Mouse (Mus musculus) cerebellum, postnatal 25 days (tissue): Measurements from ENCODE around the gene Calu.
"Not testable (repeated sequence)": the region's sequence is repeated elsewhere in the genome, so short reads cannot be mapped to it uniquely, and the experiment has no call there.

Source experiments
- DNase-seq, 2 experiments: peaks; one replicate each; pipeline ENCODE4 v3.0.0; 2021; ENCODE audit warnings: mixed read lengths in 2 of 2

Calu gene

DNA sequence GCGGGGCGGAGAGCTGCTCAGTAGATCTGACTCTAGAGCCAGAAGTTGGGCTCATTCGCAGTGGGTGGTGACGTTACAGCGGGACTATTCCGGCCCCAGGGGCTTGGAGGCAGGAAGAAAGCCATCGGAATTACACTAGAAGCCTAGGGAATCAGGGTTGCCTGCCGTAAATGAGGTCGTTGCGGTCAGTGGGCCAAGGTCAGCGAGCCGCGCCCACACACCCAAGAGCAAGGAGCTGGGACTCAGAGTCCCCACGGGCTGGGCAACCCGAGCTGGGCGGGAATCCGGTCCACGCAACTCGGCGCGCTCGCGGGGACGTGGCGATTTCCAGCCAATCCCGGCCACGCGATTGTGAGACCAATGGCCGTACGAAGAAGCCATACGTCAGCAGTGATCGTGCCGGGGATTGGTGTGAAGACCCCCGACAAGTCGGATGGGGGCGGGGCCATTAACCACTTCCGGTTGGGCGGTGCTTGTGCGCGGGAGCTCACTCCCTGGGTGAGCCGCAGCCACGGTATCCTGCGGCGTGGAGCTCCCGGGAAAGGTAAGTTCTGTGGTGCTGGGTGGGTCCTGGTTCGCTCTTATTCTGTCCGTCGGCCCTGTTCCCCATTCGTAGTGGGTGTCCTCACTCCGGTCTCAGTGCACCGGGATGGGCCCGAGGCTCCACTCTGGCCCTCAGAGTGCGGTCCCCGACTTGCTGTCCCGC is at the start of gene Calu:
Gene Calu (plus strand): TSS at position 405 of the 706 bp plus-strand sequence.
- peak; percentile 99 to 100 for DNase-seq

DNA sequence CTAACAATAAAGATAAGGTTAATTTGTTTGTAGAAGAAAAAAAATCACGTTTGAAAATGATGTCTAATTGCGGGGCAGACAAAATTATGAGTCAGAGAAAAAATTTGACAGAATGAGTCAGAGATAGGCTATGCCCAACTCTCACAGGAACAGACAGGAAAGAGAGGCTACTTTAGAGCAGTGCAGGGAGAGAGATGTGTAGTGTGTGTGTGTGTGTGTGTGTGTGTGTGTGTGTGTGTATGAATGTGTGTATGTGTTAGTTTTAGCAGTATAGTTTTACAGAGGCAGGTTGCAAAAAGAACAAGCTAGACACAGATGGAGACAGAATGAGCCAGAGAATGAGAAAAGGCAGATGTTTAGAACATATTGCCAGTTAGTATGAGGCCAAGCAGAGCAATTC is 48.8 kb upstream of the Calu start:
- no peak for DNase-seq

DNA sequence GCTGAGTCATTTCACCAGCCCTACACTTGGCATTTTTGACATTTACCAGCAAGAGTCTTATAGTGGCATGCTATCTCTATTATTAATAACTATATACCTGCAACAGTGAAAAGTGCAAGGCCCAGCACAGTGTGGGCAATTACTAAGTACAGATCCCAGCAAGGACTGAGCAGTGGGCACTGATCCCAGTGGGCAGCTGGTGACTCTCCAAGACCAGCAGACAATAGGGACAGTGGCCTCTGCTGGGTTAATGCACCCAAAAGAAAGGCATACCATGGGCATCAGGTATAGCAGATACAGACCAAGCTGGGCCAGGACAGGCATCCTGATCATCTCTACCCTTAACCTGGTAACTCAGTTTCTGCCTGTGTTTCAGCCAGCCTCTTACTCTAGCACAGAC is 44.6 kb upstream of the Calu start:
- peak in 1 of 2 experiments; percentile 22 for DNase-seq

DNA sequence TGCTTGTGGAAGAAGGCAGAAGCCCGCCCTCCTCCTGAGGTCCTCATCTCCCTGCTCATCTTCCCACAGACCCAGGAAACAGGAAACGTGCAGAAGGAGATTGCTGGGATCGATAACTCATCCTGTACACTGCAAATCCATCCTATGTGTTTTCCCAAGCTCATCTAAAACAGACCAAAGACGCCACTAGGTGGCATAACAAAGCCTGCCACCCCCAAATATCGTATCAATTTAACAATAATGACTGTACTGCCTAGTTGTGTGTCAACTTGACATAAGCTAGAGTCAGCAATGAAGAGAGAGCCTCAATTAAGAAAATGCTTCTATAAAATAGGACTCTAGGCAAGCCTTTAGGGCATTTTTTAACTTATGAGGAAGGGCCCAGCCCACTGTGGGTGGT is 44.1 kb upstream of the Calu start:
- DNase-seq: no peak

DNA sequence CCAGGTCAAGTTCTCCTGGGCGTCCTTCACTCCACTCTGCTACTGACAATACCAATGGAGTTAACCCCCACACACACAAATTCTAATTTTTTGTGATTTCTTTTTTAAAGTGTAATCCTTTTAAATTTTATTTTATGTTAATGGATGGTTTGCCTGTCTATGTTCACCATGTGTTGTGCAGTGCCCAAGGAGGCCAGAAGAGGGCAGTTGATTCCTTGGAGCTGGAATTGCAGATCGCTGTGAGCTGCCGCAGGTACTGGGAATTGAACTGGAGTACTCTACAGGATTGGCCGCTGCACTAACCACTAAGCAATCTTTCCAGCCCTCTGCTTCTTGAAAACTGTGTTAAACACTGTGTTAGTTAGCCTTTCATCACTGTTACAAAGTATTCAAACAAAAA is 42.4 kb upstream of the Calu start:
- no peak for DNase-seq

DNA sequence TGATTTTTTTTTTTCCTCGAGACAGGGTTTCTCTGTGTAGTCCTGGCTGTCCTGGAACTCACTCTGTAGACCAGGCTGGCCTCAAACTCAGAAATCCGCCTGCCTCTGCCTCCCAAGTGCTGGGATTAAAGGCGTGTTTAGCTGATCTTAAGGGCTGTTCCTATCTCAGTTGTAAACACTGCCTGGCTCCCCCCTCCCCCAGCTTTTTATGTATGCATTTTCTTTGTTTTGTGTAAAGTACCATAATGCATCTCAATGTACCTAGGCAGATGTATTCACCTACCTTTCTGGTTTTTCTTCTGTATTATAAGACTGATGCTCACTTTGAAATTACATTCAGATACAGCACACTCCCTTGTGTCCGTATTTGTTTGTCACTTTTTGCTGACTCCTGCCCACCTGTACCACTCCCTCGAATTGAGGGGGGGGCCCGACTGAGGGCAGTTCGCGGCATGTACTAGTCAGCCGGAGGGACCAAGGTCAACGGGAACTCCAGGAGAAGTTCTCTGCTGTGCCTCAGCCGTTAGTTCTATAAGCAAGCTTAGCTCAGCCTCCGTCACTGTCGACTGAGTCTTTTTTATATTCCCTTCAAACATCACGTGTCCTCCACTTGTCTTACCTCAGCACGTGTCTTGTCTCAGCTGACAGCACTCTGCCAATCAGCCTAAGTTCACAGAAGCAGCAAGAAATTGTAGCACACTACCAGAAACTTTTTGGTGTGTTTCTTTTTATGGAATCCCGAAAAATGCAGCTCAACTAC is 38.8 kb upstream of the Calu start:
- DNase-seq: no peak

DNA sequence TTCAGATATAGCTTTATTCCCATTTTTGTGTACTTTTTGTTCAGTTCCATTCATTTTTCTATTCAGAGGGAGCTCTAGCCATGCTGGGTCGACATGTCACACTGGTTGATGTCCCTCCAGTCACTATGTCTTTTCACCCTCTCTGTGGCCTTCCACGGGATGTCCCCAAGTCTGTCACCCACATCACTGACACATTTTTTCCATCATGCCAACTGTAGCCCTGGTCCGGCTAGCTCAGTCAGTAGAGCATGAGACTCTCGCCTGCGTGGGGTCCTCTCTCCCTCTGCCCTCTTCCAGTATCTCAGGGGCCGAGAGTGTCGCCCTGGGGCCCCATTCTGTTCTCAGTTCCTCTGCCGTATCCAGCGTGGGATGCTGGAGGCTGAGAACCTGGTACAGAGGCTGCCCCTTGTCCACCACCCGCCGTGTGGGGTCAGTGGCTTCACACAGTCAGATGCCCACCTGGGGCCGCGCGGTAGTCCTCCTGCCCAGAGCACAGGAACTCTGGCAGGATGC is 34.1 kb upstream of the Calu start:
- DNase-seq: no peak

DNA sequence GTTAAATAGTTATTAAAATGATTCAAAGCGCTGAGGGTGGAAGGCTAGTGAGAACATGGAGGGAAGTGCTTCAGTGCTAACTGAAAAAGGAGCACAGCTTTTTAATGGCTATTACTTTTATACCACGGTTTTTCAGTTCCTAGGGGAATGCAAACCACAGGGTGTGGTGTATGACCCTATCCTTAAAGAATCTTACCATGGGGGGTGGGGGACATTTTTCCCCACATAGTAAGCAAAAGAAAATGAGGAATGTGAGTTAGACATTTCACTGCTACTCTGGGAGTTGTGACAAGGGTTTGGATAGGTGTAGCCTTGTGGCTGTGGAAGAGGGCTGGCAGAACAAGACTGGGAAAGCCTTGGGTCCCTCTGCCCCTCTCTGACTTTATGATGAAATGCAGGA is 30.6 kb upstream of the Calu start:
- DNase-seq: no peak

DNA sequence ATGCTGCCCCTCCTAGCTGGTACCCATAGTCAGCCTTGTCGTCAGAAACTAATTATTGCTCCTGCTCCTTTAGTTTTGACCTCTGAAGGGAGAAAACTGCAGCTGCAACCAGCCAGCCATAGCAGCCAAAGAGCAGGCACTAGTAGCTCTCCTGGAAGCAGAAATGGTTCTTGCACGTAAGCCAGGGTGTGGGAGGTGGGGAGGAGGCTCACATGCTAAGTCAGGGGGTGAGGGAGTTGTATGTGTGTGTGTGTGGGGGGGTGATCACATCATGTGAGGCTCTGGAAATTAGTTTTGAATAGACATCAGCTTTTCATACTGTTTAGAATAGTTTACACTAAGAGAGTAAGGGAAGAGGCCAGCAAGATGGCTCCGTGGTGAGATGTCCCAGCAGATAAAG is 29.9 kb upstream of the Calu start:
- DNase-seq: no peak

DNA sequence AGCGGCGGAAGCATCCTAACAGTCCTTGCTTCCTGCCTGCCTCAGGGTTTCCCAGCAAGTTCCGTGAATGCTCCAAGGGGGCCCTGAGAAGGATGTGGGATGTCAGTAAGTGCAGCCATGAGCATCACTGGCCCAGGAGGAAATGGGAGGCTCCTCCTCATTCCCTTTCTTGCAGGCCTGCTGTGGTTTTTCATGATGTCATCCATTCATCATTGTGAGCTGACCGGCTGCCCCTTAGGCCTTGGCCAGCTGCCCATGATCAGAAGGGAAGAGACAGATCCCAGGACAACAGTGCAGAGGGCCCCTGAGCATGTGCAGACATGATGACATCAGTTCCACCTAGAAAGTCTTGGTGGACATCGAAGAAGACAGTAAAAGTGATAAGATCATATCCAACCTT is 29.0 kb upstream of the Calu start, which contains the start of gene Fam71f1:
Gene Fam71f1 (plus strand): TSS at position 262 of the 400 bp plus-strand sequence.
- DNase-seq: peak in 1 of 2 experiments; percentile 9

DNA sequence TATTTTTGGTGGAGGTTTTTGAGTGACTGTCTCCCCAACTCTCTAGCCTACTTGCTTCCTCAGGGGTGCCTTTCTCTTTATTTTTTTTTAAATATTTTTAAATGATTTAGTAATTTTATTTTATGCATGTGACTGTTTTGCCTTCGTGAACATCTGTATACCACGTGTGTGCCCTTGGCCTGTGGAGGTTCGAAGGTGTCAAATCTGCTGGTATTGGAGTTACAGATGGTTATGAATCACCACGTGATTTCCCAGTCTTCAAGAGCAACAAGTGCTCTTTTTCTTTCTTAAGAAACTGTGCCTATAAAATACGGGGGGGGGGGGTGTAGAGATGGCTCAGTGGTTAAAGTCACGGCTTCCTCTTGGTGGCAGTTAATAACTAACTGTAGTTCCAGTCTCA is 26.3 kb upstream of the Calu start:
- DNase-seq: no peak

DNA sequence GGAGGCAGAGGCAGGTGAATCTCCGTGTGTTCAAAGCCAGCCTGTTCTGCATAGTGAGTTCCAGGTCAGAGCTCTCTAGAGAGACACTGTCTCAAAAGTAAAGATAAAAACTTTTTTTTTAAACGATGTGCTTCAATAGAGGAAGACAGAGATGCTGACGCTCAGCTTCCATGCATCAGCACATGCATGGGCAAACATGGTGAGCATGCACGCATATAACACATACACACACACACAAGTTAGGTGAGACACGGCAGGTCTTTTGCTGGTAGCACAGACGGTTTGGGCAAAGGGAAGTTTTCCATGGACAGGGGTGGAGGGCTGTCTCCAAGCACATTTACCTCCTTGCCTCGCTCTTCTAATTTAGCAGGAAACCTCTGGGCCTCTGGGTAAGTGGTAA is 25.7 kb upstream of the Calu start:
- DNase-seq: no peak

DNA sequence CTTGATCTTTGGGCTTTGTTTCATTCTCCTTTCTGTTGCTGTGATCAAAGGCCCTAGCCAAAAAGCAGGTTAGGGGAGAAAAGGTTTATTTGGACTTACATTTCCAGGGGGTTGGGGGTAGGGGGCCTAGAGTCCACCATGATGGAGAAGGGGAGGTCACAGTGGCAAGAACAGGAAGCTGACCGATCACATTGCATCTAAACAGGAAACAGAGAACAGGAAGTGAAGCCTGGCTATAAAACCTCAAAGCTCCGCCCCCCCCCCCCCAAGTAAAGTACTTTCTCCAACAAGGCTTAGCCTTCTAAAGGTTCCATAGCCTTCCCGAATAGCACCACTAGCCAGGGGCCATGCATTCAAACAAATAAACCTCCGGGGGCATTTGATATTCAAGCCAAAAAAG is 25.1 kb upstream of the Calu start:
- DNase-seq: no peak

DNA sequence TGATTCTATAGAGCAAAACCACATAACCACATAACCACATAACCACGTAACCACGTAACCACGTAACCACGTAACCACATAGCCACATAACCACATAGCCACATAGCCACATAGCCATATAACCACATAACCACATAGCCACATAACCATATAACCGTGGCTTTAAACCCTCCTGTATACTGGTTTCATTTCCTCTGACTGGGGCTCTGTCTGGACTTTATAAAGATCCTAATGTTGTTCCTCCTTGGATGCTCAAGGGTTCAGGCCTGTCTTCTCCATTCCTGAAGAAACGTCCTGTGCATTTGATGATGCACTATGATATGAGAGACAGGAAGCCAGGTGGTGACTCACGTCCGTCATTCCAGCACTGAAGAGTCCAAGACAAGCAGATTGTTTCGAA is 20.9 kb upstream of the Calu start:
- no peak for DNase-seq

DNA sequence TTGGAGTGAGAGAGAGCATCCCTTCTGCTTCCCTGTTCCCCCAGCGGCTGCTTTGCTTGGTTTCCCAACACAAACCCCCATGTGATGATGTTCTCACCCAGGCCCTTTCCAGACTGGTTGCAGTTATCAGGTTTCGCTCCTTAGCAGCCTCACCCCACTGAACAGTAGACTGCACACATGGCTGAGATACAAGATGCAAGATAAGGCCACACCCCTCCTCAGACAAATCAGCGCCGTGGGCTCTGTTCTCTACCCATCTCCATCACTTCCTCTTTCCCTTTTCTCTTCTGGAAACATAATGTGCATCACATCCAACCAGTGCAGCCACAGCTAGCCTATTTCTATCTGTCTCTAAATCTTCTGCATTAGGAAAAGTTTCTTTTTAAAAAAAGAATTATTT is 18.4 kb upstream of the Calu start:
- DNase-seq: no peak

DNA sequence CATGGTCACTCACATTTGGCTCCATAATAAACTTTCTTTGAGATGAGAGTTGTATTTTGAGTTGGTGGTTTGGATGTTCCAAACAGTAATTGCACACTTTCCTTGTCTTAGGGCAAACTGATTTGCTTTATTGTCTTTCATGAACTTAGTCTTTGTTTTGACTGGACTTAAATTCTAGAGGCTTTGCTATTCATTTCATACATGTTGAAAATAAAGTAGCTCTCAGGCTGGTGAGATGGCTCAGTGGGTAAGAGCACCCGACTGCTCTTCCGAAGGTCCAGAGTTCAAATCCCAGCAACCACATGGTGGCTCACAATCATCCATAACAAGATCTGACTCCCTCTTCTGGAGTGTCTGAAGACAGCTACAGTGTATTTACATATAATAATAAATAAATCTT is 1.4 kb upstream of the Calu start:
- not testable (repeated sequence) for DNase-seq

DNA sequence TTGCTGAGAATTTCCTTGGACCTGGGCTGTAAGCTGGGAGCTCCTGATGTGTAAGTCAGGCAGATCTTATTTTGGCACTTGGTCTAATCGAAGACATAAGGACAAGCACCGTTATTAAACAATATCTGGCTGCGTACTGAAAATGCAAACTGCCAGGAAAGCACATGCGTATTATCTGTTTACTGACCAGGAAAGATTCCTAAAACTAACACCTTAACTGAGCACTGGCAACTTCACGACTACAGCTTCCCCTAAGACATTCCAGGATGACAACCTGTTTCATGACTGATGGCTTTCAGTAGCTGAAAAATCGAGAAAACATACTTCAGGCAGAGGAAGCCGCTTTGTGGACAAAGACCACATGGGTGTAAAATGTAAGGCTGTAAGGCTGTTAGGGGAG is 680 bp upstream of the Calu start:
- DNase-seq: no peak

DNA sequence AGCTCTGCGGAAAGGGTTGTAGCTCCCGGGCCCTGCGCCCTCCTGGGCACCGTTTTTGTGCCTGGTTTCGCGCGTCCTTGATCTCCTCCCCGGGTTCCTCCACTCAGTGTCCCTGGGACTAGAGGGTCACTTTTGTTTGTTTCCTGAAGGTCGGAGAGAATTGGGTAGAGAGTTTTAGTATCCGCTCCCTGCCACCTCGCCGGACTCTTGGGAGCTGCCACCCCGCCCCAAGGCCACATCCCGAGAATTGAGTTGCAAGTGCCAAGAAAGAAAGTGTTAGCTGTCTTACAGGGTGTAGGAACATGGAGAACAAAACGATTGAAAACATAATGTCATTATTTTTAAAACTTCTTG is 479 bp downstream of the Calu start:
- no peak for DNase-seq

DNA sequence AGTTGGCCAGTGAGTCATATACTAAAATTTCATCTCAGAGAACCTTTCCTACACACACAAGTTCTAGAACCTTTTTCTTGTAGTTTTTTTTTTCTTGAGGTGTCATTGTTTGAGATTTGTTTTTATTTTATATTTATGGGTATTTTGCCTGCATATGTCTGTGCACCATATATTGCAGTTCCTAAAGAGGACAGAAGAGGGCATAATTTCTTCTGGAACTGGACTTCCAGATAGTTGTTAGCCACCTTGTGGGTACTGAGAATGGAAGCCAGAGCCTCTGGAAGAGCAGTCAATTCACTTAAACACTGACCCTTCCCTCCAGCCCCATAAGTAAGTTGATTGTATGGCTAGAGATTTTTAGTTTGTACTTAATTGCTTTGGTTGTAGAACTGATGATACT is 3.7 kb downstream of the Calu start:
- no peak for DNase-seq

DNA sequence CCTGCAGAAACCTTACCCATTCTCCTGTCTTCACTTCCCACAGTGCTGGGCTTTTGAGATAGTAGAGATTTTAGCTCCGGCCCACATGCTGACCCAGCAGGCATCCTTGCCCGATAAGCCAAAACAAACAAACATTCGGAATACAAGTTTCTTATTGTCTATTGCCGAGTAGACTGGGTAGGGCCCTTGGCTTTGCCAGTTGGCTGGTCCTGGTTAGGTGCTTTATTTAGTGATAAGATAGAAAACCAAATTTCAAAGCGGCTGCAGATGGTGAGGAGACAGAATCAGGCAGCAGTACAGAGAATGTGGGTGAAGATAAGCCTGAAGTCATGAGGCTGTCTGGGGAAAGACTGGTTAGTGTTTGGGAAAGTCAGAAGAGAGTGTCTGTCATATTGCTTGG is 4.9 kb downstream of the Calu start:
- DNase-seq: peak in 1 of 2 experiments; percentile 6

DNA sequence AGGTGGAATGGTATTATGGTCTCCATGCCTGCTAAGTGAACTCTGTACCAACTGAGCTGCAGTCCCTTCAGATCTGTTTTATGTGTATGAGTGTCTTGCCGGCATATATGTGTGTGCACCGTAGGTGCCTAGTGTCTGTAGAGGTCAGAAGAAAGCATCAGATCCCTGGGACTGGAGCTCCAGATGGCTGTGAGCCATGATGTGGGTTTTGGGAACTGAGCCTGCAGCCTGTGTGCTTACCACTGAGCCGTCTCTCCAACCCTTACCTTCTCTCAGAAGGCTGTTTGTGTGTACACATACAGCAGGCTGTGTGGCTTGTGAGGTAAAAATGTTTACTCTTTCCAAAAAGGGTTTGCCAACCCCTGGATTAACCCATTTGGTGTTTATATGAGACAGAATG is 11.5 kb downstream of the Calu start:
- DNase-seq: peak in 1 of 2 experiments; percentile 44

DNA sequence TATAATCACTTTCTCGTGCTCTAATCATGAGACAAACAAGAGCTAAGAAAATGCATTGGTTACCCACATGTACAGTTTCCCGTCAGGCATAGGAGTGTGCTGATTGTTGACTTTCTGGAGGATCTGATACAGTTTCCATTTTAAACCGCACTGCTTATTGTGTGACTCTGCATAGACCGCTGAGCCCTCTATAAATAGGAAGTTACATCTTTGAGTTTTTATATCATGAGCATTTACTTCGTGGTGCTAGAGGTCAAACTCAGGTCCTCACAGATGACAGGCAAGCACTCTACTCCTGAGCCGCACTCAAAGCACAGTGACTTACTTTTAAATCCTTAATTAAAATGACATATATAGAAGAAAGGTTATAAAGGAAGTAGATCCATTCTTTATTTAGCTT is 12.3 kb downstream of the Calu start:
- no peak for DNase-seq

DNA sequence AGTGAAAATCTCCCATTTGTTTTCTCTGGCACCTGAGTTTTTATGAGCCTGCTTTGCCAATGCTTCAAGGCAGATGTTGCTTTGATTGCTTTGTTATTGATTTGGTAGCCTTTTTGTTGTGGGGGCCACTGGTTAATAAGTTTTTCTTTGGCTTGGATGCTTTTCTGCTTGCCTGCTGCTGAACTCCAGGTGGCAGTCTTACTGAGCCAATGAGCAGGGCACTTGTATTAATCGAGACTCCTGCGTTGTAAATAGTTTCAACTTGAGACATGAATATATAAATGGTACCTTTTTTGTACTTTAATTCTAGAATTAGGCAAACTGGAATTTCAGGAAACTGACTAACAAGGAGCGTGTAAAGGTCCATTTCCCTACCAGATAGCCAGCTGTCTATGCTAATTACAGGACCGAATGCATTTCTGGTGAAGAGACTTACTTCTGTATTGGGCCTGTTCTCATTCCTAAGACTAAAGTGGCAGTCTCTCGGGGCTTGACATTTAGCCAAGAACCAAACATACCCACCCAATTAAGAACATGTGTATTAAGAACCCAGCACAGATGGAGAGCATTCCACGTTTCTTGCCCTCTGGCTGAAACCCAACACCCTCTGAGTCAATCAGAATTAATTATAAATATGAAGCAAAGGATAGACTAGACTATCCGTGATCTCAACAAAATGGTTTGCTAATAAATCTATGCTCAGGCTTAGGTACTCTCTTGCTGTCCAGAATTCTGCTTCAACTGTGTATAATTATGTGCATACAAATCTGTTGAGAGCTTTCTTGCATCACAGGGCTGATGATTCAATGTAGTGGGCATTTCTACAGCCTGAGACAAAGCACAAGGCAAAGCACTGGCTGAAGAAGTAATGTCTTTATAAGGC is 14.6 kb downstream of the Calu start:
- DNase-seq: peak in 1 of 2 experiments; percentile 38
